ENCODE assay signal across 22 mouse cellular contexts in the genomic region with DNA sequence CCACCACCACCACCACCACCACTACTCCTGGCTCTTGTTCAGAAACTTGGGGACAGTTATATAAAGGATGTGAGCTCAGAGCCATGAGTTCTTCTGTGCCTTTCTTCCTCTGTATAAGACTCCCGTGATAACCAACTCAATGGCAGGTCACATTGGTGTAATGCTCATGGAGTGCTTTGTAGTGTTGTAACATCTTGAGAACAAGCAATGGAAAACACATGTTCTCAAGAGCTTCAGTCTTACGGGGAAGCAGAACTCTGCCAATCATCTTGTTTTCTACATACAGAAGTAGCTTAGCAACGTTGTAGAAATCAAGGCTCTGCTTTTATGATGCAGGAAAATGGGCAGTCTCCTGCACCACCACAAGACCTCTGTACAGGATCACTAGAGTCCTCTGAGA.
"Had no signal": no experiment of that assay in that cellular context is flagged by ENCODE, and none has a peak within 500 bp of the region (broad histone marks: within the 10 kb centered on the region; RNA-seq: fewer than 3 reads in every experiment).

No protein-coding gene starts in this region.

- H3K36me3 ChIP-seq: intestine, embryonic 15.5 days; liver, embryonic 15.5 days; midbrain, embryonic 15.5 days had no signal

- H3K4me2 ChIP-seq: intestine, embryonic 15.5 days; kidney, embryonic 15.5 days; limb, embryonic 13.5 days; liver, embryonic 12.5 days; liver, embryonic 15.5 days; lung, embryonic 14.5 days; midbrain, embryonic 11.5 days; midbrain, embryonic 15.5 days; neural tube, embryonic 13.5 days had no signal

- H3K9ac ChIP-seq: intestine, embryonic 15.5 days; kidney, embryonic 15.5 days; limb, embryonic 13.5 days; liver, embryonic 12.5 days; liver, embryonic 15.5 days; lung, embryonic 14.5 days; midbrain, embryonic 15.5 days; neural tube, embryonic 13.5 days had no signal

- H3K9me3 ChIP-seq: intestine, embryonic 15.5 days; kidney, embryonic 15.5 days; limb, embryonic 13.5 days; liver, embryonic 12.5 days; liver, embryonic 15.5 days; midbrain, embryonic 15.5 days; neural tube, embryonic 13.5 days had no signal

- H3K27ac ChIP-seq: intestine, embryonic 15.5 days; kidney, embryonic 15.5 days; left cerebral cortex, adult 2 months; limb, embryonic 13.5 days; liver, embryonic 12.5 days; liver, embryonic 15.5 days; midbrain, embryonic 15.5 days; neural tube, embryonic 13.5 days had no signal

- H3K27me3 ChIP-seq: intestine, embryonic 15.5 days; kidney, embryonic 15.5 days; limb, embryonic 13.5 days; liver, embryonic 12.5 days; liver, embryonic 15.5 days; midbrain, embryonic 15.5 days; neural tube, embryonic 13.5 days had no signal

- DNase-seq: kidney, adult 11 months; kidney, adult 8-10 months; kidney, postnatal 10 days; kidney, postnatal 36 days; layer of hippocampus, postnatal 36 days; liver; lung, embryonic 14.5 days; lung, postnatal 10 days; retina, postnatal 1 day; right cerebral cortex, postnatal 25 days; thymus, adult 18-20 months; thymus, postnatal 36 days had no signal

- ATAC-seq: intestine, embryonic 15.5 days; liver, embryonic 12.5 days; midbrain, embryonic 15.5 days had no signal

- H3K4me3 ChIP-seq: intestine, embryonic 15.5 days; kidney, embryonic 15.5 days; left cerebral cortex, adult 2 months; limb, embryonic 13.5 days; liver, embryonic 12.5 days; liver, embryonic 15.5 days; midbrain, embryonic 15.5 days; myocyte; neural tube, embryonic 13.5 days had no signal
